Mouse (Mus musculus) heart, postnatal 0 days (tissue): ENCODE measurements around the gene Ano10. TPM values are rescaled to one million over a fixed set of nuclear protein-coding genes. Genes with fewer than 3 reads are reported as not detected.

Experiments
- ATAC-seq: fragments of 200-750 bp; cut with Nextera tagmentation; 2 replicates; pipeline ENCODE4 v1.8.0; 2017; ENCODE audit warnings: low read depth, moderate number of reproducible peaks, moderate library complexity; ENCODE audit not compliant: insufficient read depth
- DNase-seq: peaks from one replicate; pipeline ENCODE4 v3.0.0-alpha.2; 2016; ENCODE audit warnings: low spot score
- H3K27ac ChIP-seq: fragments of 300-500 bp; sonication (generic); 2 replicates; pipeline ENCODE4 v1.5.1; 2014; ENCODE audit warnings: low read depth, mild to moderate bottlenecking
- H3K27me3 ChIP-seq: fragments of 300-500 bp; sonication (generic); 2 replicates; pipeline ENCODE4 v1.6.1; 2014; ENCODE audit warnings: low read length, mixed read lengths; ENCODE audit not compliant: control insufficient read depth, insufficient read depth
- H3K36me3 ChIP-seq: fragments of 300-500 bp; sonication (generic); replicated peaks from 2 replicates; pipeline ENCODE4 v1.6.1; 2014; ENCODE audit warnings: low read length, mixed read lengths; ENCODE audit not compliant: control insufficient read depth, insufficient read depth
- H3K4me1 ChIP-seq: fragments of 300-500 bp; sonication (generic); 2 replicates; pipeline ENCODE4 v1.6.1; 2014; ENCODE audit warnings: antibody characterized with exemption; ENCODE audit not compliant: control insufficient read depth, insufficient read depth
- H3K4me2 ChIP-seq: fragments of 300-500 bp; sonication (generic); 2 replicates; pipeline ENCODE4 v1.6.1; 2014; ENCODE audit warnings: low read depth, mild to moderate bottlenecking, low read length, moderate library complexity
- H3K4me3 ChIP-seq: fragments of 300-500 bp; sonication (generic); 2 replicates; pipeline ENCODE4 v1.5.1; 2014; ENCODE audit warnings: low read depth, low read length
- H3K9ac ChIP-seq: fragments of 300-500 bp; sonication (generic); replicated peaks from 2 replicates; pipeline ENCODE4 v1.6.1; 2014; ENCODE audit warnings: low read depth, low read length, mixed read lengths
- H3K9me3 ChIP-seq: fragments of 300-500 bp; sonication (generic); replicated peaks from 2 replicates; pipeline ENCODE4 v1.6.1; 2016; ENCODE audit warnings: low read length; ENCODE audit not compliant: control insufficient read depth
- CTCF ChIP-seq: IDR thresholded peaks from 2 replicates; pipeline ENCODE4 v1.5.1; 2016; ENCODE audit warnings: antibody characterized with exemption, control low read depth, low read depth
- EP300 ChIP-seq: IDR thresholded peaks from 2 replicates; pipeline ENCODE4 v1.6.1; 2016; ENCODE audit warnings: antibody characterized with exemption, low read depth
- WGBS: fragments of 180-500 bp; shearing (Covaris S2); extraction: QIAGEN DNeasy Blood & Tissue Kit; methylation state at CpG from one replicate; pipeline ENCODE4 v1.1.7; 2014; 5-methylcytosine and 5-hydroxymethylcytosine counted together
- polyA plus RNA-seq: library from polyadenylated mRNA; unstranded; fragments of >200 nt; fragmentation: Nextera tagmentation; extraction: Ambion mirVana; gene quantifications from 2 replicates; pipeline ENCODE4 v1.2.1, GENCODE M21; 2015
- total RNA-seq: library from RNA; depleted of rRNA; stranded (reverse); fragments of >200 nt; gene quantifications from 2 replicates; pipeline ENCODE4 v1.2.3, GENCODE M21; 2014; ENCODE audit warnings: low replicate concordance

Gene Ano10
- total and polyA plus RNA-seq, 2 experiments from 2014 or later: 21.3 to 24.1 TPM

- ATAC-seq (no peak), DNase-seq (no peak)
- Histone ChIP-seq H3K4me2 (no peak overlapping the region), H3K36me3 (no peaks in the 10 kb centered on the region), H3K27me3 (no peaks in the 10 kb centered on the region), H3K4me1 (no peaks in the 10 kb centered on the region), H3K27ac (no peak overlapping the region), H3K4me3 (no peak overlapping the region), H3K9ac (no peak overlapping the region), H3K9me3 (no peaks in the 10 kb centered on the region)
- TF ChIP-seq EP300 (no peak), CTCF (no peak)
- WGBS: 86% methylated on average over 4 of the region's 4 CpGs
These were observed 13.2 kb downstream of the Ano10 start for GRCm38 (mm10) chr9:122281004-122281403.

- no peak overlapping the region for H3K4me2 ChIP-seq
- no peaks in the 10 kb centered on the region for H3K4me1 ChIP-seq
- WGBS: 88% methylated on average over 2 of the region's 2 CpGs
- no peaks in the 10 kb centered on the region for H3K9me3 ChIP-seq
- TF ChIP-seq EP300 (no peak), CTCF (no peak)
- DNase-seq (no peak), ATAC-seq (no peak)
- H3K9ac ChIP-seq: no peak overlapping the region
- H3K27me3 ChIP-seq: no peaks in the 10 kb centered on the region
- peaks cover 10% of the 10 kb centered on the region for H3K36me3 ChIP-seq
- no peak overlapping the region for H3K4me3 ChIP-seq
- no peak overlapping the region for H3K27ac ChIP-seq
These were observed 17.6 kb downstream of the Ano10 start for GRCm38 (mm10) chr9:122276665-122277064.

GRCm38 (mm10) chr9:122276134-122276533 is 18.1 kb downstream of the Ano10 start:
- Histone ChIP-seq H3K9ac (no peak overlapping the region), H3K4me3 (no peak overlapping the region), H3K4me1 (no peaks in the 10 kb centered on the region), H3K4me2 (no peak overlapping the region), H3K36me3 (peaks cover 12% of the 10 kb centered on the region), H3K27ac (no peak overlapping the region), H3K27me3 (no peaks in the 10 kb centered on the region), H3K9me3 (no peaks in the 10 kb centered on the region)
- ATAC-seq: no peak
- no peak for DNase-seq
- WGBS: 70% methylated on average over 4 of the region's 4 CpGs
- TF ChIP-seq CTCF: no peak
- TF ChIP-seq EP300: no peak

- Histone ChIP-seq H3K9ac (no peak overlapping the region), H3K9me3 (no peaks in the 10 kb centered on the region), H3K4me3 (no peak overlapping the region), H3K4me1 (no peaks in the 10 kb centered on the region), H3K36me3 (peaks cover 12% of the 10 kb centered on the region), H3K27ac (no peak overlapping the region), H3K27me3 (no peaks in the 10 kb centered on the region), H3K4me2 (no peak overlapping the region)
- WGBS: 69% methylated on average over 4 of the region's 4 CpGs
- ATAC-seq (no peak), DNase-seq (no peak)
- TF ChIP-seq EP300 (no peak), CTCF (no peak)
These were observed 19.9 kb downstream of the Ano10 start for GRCm38 (mm10) chr9:122274346-122274745.

GRCm38 (mm10) chr9:122273879-122274278 is 20.3 kb downstream of the Ano10 start:
- no peak for TF ChIP-seq CTCF
- no peak for TF ChIP-seq EP300
- Histone ChIP-seq H3K9me3 (no peaks in the 10 kb centered on the region), H3K27me3 (no peaks in the 10 kb centered on the region), H3K4me3 (no peak overlapping the region), H3K4me1 (no peaks in the 10 kb centered on the region), H3K27ac (no peak overlapping the region), H3K36me3 (peaks cover 12% of the 10 kb centered on the region), H3K9ac (no peak overlapping the region), H3K4me2 (no peak overlapping the region)
- no peak for ATAC-seq
- WGBS: 82% methylated on average over 4 of the region's 4 CpGs
- no peak for DNase-seq

GRCm38 (mm10) chr9:122271866-122272265 is 22.4 kb downstream of the Ano10 start:
- no peaks in the 10 kb centered on the region for H3K9me3 ChIP-seq
- H3K4me2 ChIP-seq: no peak overlapping the region
- no peak overlapping the region for H3K9ac ChIP-seq
- TF ChIP-seq EP300 (no peak), CTCF (no peak)
- ATAC-seq: no peak
- H3K27me3 ChIP-seq: no peaks in the 10 kb centered on the region
- no peak for DNase-seq
- no peak overlapping the region for H3K27ac ChIP-seq
- 65% methylated on average over 4 of the region's 4 CpGs for WGBS
- peaks cover 12% of the 10 kb centered on the region for H3K36me3 ChIP-seq
- no peak overlapping the region for H3K4me3 ChIP-seq
- H3K4me1 ChIP-seq: no peaks in the 10 kb centered on the region
